Mouse (Mus musculus) limb, embryonic 15.5 days (tissue): ENCODE results near the gene Ap1b1. TPM values are rescaled to one million over a fixed set of nuclear protein-coding genes. Genes with fewer than 3 reads are reported as not detected.
A peak's percentile ranks its signal among the peaks of the same experiment; 100 is the strongest.

Experiments used
- ATAC-seq: fragments of 200-750 bp; cut with Nextera tagmentation; 2 replicates; pipeline ENCODE4 v1.8.0; 2017; ENCODE audit warnings: low read depth, moderate TSS enrichment; ENCODE audit not compliant: insufficient number of reproducible peaks, low FRiP score, low TSS enrichment
- H3K27ac ChIP-seq: fragments of 300-500 bp; sonication (generic); 2 replicates; pipeline ENCODE4 v1.5.1; 2015; ENCODE audit warnings: moderate library complexity, mild to moderate bottlenecking, inconsistent platforms
- H3K27me3 ChIP-seq: fragments of 300-500 bp; sonication (generic); 2 replicates; pipeline ENCODE4 v1.6.1; 2015; ENCODE audit warnings: inconsistent platforms
- H3K36me3 ChIP-seq: fragments of 300-500 bp; sonication (generic); 2 replicates; pipeline ENCODE4 v1.6.1; 2015; ENCODE audit warnings: inconsistent platforms
- H3K4me1 ChIP-seq: fragments of 300-500 bp; sonication (generic); 2 replicates; pipeline ENCODE4 v1.6.1; 2015; ENCODE audit warnings: inconsistent platforms
- H3K4me2 ChIP-seq: fragments of 300-500 bp; sonication (generic); 2 replicates; pipeline ENCODE4 v1.6.1; 2015; ENCODE audit warnings: mild to moderate bottlenecking, inconsistent platforms
- H3K4me3 ChIP-seq: fragments of 300-500 bp; sonication (generic); 2 replicates; pipeline ENCODE4 v1.5.1; 2015; ENCODE audit warnings: mild to moderate bottlenecking, inconsistent platforms
- H3K9ac ChIP-seq: fragments of 300-500 bp; sonication (generic); 2 replicates; pipeline ENCODE4 v1.6.1; 2015; ENCODE audit warnings: inconsistent platforms
- H3K9me3 ChIP-seq: fragments of 300-500 bp; sonication (generic); 2 replicates; pipeline ENCODE4 v1.6.1; 2016; ENCODE audit warnings: inconsistent platforms
- WGBS: fragments of 180-500 bp; shearing (Covaris S2); methylation state at CpG from one replicate; pipeline ENCODE4 v1.1.7; 2015; 5-methylcytosine and 5-hydroxymethylcytosine counted together
- polyA plus RNA-seq: library from polyadenylated mRNA; unstranded; fragments of >200 nt; fragmentation: Nextera tagmentation; extraction: Ambion mirVana; gene quantifications from 2 replicates; pipeline ENCODE4 v1.2.1, GENCODE M21; 2015

Ap1b1 gene
- polyA plus RNA-seq, 1 experiment from 2014 or later, result 55.2 TPM

DNA sequence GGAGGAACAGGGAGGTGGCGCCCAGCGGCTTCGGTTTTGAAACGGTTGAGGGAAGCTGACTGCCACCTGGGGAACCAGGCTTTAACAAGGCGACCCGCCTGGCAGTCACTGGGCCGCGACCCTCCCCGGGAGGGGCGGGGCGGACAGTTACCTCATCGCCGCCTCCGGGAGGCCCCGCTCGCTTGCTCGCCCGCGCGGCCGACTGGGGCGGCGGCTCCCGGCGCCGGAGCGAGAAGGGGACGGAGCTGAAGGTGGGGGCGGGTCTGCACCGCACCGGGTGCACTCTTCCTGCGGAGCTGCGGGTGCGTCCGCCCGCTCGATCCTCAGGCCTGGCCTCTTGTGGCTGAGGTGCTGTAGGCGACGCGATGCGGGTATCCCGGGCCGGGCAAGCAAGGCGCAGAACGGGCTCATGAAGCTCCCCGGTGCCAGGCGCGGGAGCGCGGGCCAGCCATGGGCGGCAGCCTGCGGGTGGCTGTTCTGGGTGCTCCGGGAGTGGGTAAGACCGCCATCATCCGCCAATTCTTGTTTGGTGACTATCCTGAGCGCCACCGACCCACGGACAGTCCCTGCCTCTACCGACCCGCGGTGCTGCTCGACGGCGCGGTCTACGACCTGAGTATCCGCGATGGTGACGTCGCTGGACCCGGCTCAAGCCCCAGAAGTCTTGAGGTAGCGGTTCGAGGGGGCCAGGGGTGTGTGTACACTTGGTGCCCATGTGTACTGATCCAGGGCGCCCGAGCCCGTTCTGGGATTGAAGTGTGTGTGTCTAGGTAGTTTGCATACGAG lies 71.4 kb downstream of the Ap1b1 start, which contains the start of gene Rasl10a:
TSS of gene Rasl10a (plus strand) at position 273 of the 786 bp plus-strand sequence.
- peak within 1 kb of the TSS; percentile 39 for H3K9ac ChIP-seq
- H3K27ac ChIP-seq, result no peak within 1 kb of the TSS
- no peak for ATAC-seq
- peaks cover 60% of the 10 kb centered on the region for H3K4me1 ChIP-seq
- peaks cover 80% of the 10 kb centered on the region for H3K27me3 ChIP-seq
- H3K9me3 ChIP-seq, result no peaks in the 10 kb centered on the region
- peak within 1 kb of the TSS; percentile 51 for H3K4me3 ChIP-seq
- H3K36me3 ChIP-seq, result peaks cover 6% of the 10 kb centered on the region
- peak within 1 kb of the TSS; percentile 96 for H3K4me2 ChIP-seq
- 1% methylated on average over 77 of the region's 77 CpGs for WGBS

DNA sequence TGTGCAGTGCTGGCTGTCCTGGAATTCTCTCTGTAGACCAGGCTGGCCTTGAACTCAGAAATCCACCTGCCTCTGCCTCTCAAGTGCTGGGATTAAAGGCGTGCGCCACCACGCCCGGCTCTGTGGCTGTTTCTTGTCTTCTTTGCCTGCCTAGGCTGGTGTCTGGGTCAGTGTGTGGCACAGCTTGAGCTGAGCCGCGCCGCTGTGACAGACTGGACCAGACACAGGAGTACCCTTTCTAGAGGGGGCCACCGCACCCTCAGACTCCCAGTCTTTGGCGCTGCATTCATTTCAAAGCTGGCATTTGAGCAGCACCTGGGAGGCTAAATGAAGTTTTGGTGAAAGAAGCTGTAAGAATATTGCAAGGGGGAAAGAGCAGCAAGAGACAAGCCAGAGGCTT lies 72.2 kb downstream of the Ap1b1 start:
- Histone ChIP-seq H3K4me2 (0 out of 2 replicates have a peak overlapping the region, but pooled peaks have one; percentile 24), H3K4me1 (peaks cover 67% of the 10 kb centered on the region), H3K4me3 (peak overlapping the region; percentile 51), H3K27me3 (peaks cover 86% of the 10 kb centered on the region), H3K36me3 (peaks cover 6% of the 10 kb centered on the region), H3K27ac (no peak overlapping the region), H3K9ac (no peak overlapping the region), H3K9me3 (no peaks in the 10 kb centered on the region)
- no peak for ATAC-seq
- WGBS, result 31% methylated on average over 9 of the region's 9 CpGs

DNA sequence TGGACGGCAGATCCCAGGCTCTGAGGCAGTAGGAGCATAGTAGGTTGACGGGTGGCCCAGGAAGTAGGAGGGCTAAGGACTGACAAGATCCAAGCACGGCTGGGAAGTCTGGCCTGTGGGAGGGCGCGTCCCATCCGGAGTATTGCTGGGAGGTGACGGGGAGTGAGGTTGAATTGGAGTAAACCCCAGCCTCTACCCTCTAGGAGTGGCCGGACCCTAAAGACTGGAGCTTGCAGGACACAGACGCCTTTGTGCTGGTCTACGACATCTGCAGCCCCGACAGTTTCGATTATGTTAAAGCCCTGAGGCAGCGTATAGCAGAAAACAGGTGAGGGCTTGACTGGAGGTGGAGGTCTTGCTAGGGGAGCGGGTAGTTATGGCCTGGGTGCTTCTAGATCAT lies 72.6 kb downstream of the Ap1b1 start:
- Histone ChIP-seq H3K4me3 (peak overlapping the region; percentile 51; the same call in 1 of the 2 replicates), H3K4me1 (peaks cover 72% of the 10 kb centered on the region), H3K9me3 (no peaks in the 10 kb centered on the region), H3K36me3 (peaks cover 6% of the 10 kb centered on the region), H3K4me2 (0 out of 2 replicates have a peak overlapping the region, but pooled peaks have one; percentile 24), H3K27ac (no peak overlapping the region), H3K9ac (no peak overlapping the region), H3K27me3 (peaks cover 90% of the 10 kb centered on the region)
- ATAC-seq, result no peak
- WGBS, result 13% methylated on average over 14 of the region's 14 CpGs

DNA sequence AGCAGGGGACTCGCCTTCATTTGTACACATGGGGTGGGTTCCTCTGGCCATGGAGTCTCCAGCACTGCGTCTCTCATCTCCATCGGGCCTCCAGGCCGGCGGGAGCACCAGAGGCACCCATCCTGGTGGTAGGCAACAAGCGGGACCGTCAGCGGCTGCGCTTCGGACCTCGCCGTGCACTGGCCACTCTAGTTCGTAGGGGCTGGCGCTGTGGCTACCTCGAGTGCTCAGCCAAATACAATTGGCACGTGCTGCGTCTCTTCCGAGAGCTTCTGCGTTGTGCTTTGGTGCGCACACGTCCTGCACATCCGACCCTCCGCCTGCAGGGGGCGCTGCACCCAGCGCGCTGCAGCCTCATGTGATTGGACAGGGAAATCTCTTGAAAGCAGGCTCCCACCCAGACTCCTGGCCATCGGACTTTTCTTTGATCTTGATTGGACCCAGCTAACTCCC lies 73.1 kb downstream of the Ap1b1 start:
- Histone ChIP-seq H3K27me3 (peaks cover 90% of the 10 kb centered on the region), H3K27ac (no peak overlapping the region), H3K9me3 (no peaks in the 10 kb centered on the region), H3K9ac (no peak overlapping the region), H3K4me3 (peak overlapping the region; percentile 51; the same call in 1 of the 2 replicates), H3K4me1 (peaks cover 77% of the 10 kb centered on the region), H3K4me2 (no peak overlapping the region), H3K36me3 (peaks cover 6% of the 10 kb centered on the region)
- WGBS, result 15% methylated on average over 27 of the region's 27 CpGs
- ATAC-seq, result no peak

DNA sequence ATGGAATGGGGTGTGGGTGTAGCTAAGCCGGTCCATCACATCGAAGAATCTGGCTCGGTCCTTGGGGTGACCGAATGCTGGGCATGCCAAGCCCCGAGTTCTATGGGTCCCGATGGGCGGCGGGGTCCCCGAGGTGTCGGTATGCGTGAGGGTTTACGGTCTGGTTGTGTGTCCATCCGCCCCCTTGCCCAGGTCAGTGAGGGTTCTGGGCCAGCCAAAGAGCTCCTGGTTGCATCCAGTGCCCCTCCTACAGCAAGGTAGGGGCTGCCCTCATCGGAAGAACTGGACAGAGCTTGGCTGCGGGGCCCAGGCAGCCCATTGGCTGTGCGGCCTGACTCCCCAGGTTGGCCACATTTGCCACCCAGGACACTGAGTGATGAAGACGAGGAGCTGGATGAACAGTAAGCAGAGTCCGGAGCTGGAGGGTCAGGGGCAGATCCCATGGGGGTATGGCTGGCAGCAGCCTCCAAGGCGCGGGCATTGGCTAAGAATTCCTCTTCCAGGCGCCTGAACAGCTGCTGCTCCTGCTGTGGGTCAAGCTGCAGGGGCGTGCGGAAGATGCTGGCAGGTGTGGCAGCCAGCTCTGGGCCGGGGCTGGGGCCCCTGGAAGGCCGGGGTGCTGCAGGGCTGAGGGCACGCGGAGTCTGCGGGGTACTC lies 74.3 kb downstream of the Ap1b1 start:
- 55% methylated on average over 28 of the region's 28 CpGs for WGBS
- H3K27ac ChIP-seq, result no peak overlapping the region
- H3K27me3 ChIP-seq, result peaks cover 79% of the 10 kb centered on the region
- peaks cover 80% of the 10 kb centered on the region for H3K4me1 ChIP-seq
- H3K9ac ChIP-seq, result no peak overlapping the region; the same call in 1 of the 2 replicates
- H3K4me3 ChIP-seq, result peak overlapping the region; percentile 40
- H3K4me2 ChIP-seq, result peak overlapping the region; percentile 78
- H3K36me3 ChIP-seq, result peaks cover 6% of the 10 kb centered on the region
- no peak for ATAC-seq
- no peaks in the 10 kb centered on the region for H3K9me3 ChIP-seq

DNA sequence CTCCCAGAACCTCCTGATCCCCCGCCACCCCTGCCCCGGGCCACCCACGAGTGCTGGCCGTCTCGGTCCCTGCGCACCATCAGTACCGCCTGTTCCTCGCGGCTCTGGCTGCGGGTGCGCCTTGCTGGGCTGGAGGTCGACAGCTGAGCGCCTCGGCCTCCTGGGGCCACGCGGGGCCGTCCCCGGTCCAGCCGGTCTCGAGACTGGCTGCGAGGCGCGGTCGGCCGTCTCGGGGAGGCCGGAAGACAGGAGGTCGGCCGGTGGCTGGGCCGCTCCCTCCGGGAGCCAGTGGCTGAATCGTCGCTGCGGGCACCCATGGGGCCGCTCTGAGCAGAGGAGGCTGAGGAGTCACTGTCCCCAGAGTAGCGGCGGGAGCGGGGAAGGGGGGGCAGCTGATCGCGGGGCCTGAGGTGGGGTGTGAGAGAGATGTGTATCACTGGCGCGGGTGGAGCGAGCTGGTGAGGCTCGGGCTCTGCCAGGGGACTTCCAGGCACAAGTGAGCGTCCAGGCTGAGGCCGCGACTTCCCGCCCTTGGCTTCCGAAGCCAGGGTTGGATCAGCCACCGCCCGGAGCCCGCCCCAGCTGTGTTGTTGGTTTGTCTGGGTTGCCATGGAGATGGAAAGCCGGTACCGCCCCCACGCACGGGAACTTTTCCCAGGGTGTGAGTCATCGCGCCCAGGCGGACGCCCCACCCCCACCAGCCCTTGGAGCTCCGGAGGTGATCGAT lies 75.0 kb downstream of the Ap1b1 start:
- Histone ChIP-seq H3K36me3 (peaks cover 6% of the 10 kb centered on the region), H3K27me3 (peaks cover 72% of the 10 kb centered on the region), H3K9me3 (no peaks in the 10 kb centered on the region), H3K4me1 (peaks cover 77% of the 10 kb centered on the region), H3K4me3 (peak overlapping the region; percentile 40), H3K4me2 (peak overlapping the region; percentile 78), H3K9ac (peak overlapping the region; percentile 35), H3K27ac (no peak overlapping the region)
- peak; percentile 43 for ATAC-seq
- WGBS, result 3% methylated on average over 61 of the region's 62 CpGs

DNA sequence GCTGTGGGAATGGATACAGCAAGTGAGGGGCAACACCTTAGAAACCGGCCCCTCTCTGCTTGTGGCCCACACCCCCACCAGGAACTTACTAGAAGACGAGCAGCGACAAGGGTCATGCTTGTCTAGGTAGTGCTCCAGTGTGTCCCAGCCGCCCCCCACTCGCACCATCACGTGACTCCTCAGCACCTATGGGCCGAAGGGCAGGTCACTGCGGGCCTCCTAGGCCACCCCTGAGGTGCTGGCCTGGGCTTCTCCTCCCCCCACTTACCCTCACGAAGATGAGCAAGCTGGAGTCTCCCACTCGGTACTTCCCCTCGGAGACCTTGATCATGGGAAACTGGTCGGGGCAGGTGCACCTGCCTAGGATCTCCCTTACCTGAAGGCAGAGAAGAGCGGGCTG lies 75.7 kb downstream of the Ap1b1 start:
- H3K4me1 ChIP-seq, result peaks cover 71% of the 10 kb centered on the region
- ATAC-seq, result no peak

DNA sequence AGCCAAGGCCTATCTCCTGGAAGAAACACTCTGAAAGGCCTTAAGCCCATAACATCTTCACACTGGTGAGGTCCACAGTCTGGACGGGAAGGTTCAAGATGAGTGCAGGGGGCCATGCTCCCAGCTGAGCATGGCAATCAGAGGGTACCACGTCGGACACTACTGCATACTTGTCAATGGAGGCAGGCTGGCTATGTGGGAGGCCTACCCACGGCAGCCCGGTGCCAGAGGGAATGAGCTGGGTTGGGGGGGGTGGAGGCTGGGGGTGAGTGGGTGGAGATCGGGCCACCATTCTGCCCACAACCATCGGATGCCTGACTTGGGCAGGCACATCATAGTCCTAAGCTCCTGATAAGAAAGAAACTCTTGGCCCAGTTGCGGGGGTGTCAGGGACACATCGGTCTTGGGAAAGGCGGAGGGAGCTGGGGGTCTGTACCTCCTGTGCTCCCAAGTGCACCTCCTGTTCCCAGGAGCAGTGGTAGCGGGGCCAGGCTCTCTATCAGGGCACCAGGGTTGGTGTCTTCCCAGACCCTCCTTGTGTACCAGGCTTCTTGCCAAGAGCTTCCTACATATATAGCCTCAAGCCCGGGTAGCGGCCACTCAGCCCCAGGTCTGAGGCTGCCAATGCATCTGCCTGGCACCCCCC lies 76.4 kb downstream of the Ap1b1 start:
- Histone ChIP-seq H3K4me3 (peak overlapping the region; percentile 40; the same call in 1 of the 2 replicates), H3K36me3 (peaks cover 9% of the 10 kb centered on the region), H3K27me3 (peaks cover 58% of the 10 kb centered on the region), H3K9me3 (no peaks in the 10 kb centered on the region), H3K4me1 (peaks cover 65% of the 10 kb centered on the region), H3K9ac (no peak overlapping the region), H3K4me2 (no peak overlapping the region; the same call in 1 of the 2 replicates), H3K27ac (no peak overlapping the region)
- ATAC-seq, result no peak
- WGBS, result 67% methylated on average over 13 of the region's 13 CpGs

More for the DNA sequence above, 75.7 kb downstream of the Ap1b1 start:
- Histone ChIP-seq H3K4me2 (peak overlapping the region; percentile 78), H3K27ac (no peak overlapping the region), H3K27me3 (peaks cover 65% of the 10 kb centered on the region), H3K4me3 (peak overlapping the region; percentile 40), H3K36me3 (peaks cover 6% of the 10 kb centered on the region), H3K9me3 (no peaks in the 10 kb centered on the region), H3K9ac (no peak overlapping the region)
- 22% methylated on average over 13 of the region's 13 CpGs for WGBS

DNA sequence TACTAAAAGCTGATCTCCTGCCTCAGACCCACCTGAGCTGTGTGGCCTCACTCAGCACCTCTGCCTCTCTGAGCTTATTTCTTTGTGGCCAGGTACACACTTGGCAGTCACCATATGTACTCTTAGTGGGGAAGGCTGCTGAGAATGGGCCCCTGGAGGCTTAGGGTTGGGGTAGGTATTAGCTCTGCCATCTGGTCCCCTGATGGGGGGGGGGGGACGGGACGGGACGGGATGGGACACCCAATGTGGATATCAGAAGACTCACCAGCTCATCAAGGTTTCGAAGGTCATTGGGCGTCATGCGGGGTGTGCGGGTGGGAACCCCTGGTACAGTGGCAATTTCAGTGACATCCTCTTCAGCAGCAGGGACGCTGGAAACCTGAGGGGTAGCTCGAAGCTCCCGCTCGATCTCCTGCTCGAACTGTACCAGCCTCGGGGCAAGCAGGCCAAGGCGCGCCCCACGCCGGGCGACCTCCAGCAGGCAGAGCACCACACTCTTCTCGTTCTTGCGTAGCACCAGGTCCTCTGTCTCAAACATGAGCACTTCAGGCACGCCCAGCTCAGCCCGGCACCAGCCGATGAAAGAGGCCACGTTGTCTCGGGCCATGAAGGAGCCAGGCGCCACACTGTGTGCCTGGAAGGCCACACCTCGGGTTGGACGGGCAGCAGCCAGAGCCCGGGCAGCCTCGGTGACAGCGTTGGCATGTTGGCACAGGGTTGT lies 77.1 kb downstream of the Ap1b1 start:
- Histone ChIP-seq H3K27ac (0 out of 2 replicates have a peak overlapping the region, but pooled peaks have one; percentile 14), H3K4me1 (peaks cover 59% of the 10 kb centered on the region), H3K4me2 (peak overlapping the region; percentile 90), H3K9me3 (no peaks in the 10 kb centered on the region), H3K27me3 (peaks cover 53% of the 10 kb centered on the region), H3K4me3 (peak overlapping the region; percentile 79), H3K36me3 (peaks cover 16% of the 10 kb centered on the region), H3K9ac (no peak overlapping the region)
- 54% methylated on average over 31 of the region's 31 CpGs for WGBS
- no peak for ATAC-seq

DNA sequence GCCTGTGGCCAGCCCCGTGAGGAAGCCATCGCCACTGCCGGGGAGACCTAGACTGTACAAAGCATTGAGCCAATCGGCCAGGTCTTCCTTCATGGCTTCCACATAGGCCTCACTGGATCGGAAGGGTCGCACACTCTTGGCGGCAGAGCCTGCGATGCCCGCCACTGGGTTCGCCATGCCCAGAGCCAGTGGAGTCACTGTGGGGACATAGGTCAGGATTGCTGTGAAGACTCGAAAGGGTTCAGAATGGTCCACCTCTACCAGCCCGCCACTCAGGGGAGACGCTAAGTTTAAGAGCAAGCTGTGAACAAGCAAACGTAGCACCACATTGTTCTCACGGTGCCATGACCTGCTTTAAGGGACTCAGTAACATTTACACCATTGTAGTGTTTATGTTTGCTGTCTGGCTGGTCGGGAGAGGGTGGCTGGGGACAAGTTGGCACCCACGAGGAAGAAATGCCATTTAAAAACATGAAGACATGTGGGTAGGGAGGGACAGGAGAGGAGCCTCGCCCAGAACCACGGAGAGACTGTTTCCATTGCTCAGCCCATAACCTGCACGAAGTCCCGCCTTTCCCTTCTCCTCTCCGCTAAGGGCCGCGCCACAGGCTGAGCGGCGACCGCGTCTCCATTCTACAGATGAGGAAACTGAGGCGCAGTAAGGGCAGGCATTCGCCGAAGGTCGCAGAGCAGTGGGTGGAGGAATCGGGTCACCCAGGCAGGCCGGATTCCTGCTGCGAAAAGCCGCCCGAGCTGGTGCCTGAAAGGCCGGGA lies 77.8 kb downstream of the Ap1b1 start:
- Histone ChIP-seq H3K4me2 (peak overlapping the region; percentile 90), H3K9me3 (no peaks in the 10 kb centered on the region), H3K36me3 (peaks cover 24% of the 10 kb centered on the region), H3K27me3 (peaks cover 45% of the 10 kb centered on the region), H3K27ac (peak overlapping the region; percentile 68), H3K9ac (peak overlapping the region; percentile 67), H3K4me1 (peaks cover 52% of the 10 kb centered on the region), H3K4me3 (peak overlapping the region; percentile 79)
- no peak for ATAC-seq
- WGBS, result 13% methylated on average over 38 of the region's 38 CpGs
